Mouse (Mus musculus) kidney, embryonic 16.5 days (tissue): Measurements from ENCODE around the gene Usp32. TPM values are rescaled to one million over a fixed set of nuclear protein-coding genes. Genes with fewer than 3 reads are reported as not detected.

Experiments used
- ATAC-seq: fragments of 200-750 bp; cut with Nextera tagmentation; 2 replicates; pipeline ENCODE4 v1.8.0; 2017; ENCODE audit warnings: moderate TSS enrichment; ENCODE audit not compliant: low FRiP score, low TSS enrichment
- H3K27ac ChIP-seq: fragments of 300-500 bp; sonication (generic); 2 replicates; pipeline ENCODE4 v1.5.1; 2014; ENCODE audit warnings: low read length
- H3K27me3 ChIP-seq: fragments of 300-500 bp; sonication (generic); 2 replicates; pipeline ENCODE4 v1.6.1; 2014; ENCODE audit warnings: low read length, control low read depth, mixed read lengths; ENCODE audit not compliant: insufficient read depth
- H3K36me3 ChIP-seq: fragments of 300-500 bp; sonication (generic); 2 replicates; pipeline ENCODE4 v1.6.1; 2014; ENCODE audit warnings: low read length, control low read depth, mixed read lengths; ENCODE audit not compliant: insufficient read depth
- H3K4me1 ChIP-seq: fragments of 300-500 bp; sonication (generic); 2 replicates; pipeline ENCODE4 v1.6.1; 2014; ENCODE audit warnings: low read length, control low read depth, mixed read lengths; ENCODE audit not compliant: insufficient read depth
- H3K4me2 ChIP-seq: fragments of 300-500 bp; sonication (generic); replicated peaks from 2 replicates; pipeline ENCODE4 v1.6.1; 2014; ENCODE audit warnings: low read depth, low read length
- H3K4me3 ChIP-seq: fragments of 300-500 bp; sonication (generic); 2 replicates; pipeline ENCODE4 v1.5.1; 2014; ENCODE audit warnings: mild to moderate bottlenecking, low read length
- H3K9ac ChIP-seq: fragments of 300-500 bp; sonication (generic); replicated peaks from 2 replicates; pipeline ENCODE4 v1.6.1; 2014; ENCODE audit warnings: low read length
- H3K9me3 ChIP-seq: fragments of 300-500 bp; sonication (generic); 2 replicates; pipeline ENCODE4 v1.6.1; 2016; ENCODE audit warnings: low read length, control low read depth
- WGBS: fragments of 180-500 bp; shearing (Covaris S2); extraction: QIAGEN DNeasy Blood & Tissue Kit; methylation state at CpG from one replicate; pipeline ENCODE4 v1.1.7; 2014; 5-methylcytosine and 5-hydroxymethylcytosine counted together
- polyA plus RNA-seq: library from polyadenylated mRNA; unstranded; fragments of >200 nt; fragmentation: Nextera tagmentation; extraction: Ambion mirVana; gene quantifications from 2 replicates; pipeline ENCODE4 v1.2.1, GENCODE M21; 2015

Usp32 gene
- polyA plus RNA-seq, 1 experiment from 2014 or later, result 3.6 TPM

DNA sequence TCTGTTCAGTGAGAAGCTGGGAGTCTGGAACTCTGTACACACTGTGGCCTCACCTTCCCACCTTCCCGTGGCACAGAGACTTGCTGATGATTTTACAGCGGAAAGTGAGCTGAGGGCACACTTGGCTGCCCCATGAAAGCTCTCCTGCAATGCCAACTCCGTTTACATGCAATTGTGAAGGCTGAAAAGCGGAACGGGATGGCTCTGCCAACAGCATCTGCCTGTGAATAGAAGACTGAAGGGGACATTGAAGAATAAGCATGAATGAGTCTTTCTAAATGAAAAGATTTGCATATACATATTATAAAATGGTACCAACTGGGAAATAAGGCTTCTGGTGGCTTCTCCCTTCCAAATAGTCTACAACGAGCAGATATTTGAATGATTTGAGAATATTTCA lies 192.8 kb downstream of the Usp32 start:
- H3K4me2 ChIP-seq, result no peak overlapping the region
- no peak overlapping the region for H3K4me3 ChIP-seq
- no peaks in the 10 kb centered on the region for H3K9me3 ChIP-seq
- no peaks in the 10 kb centered on the region for H3K4me1 ChIP-seq
- H3K9ac ChIP-seq, result no peak overlapping the region
- H3K27ac ChIP-seq, result no peak overlapping the region
- no peaks in the 10 kb centered on the region for H3K36me3 ChIP-seq
- H3K27me3 ChIP-seq, result peaks cover 4% of the 10 kb centered on the region
- WGBS, result 65% methylated on average over 6 of the region's 6 CpGs
- no peak for ATAC-seq

DNA sequence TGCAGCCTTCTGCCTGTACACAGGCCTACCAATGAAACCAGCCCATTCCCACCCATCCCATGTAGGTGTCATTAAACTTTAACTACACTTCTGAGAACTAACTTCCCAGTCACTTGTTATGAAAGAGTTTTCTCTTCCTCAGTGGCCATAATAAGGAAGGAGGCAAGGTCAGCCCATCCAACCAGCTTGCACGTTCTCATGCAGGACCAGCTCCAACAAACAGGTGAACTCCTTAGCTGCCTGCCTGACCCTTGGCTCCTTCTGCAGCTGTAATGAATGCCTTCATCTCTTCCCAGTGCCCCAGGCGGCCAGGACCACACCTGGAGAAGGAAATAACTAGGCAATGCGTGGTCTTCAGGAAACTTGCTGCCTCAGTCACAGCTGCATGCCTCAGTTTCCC lies 194.1 kb downstream of the Usp32 start:
- H3K36me3 ChIP-seq, result no peaks in the 10 kb centered on the region
- WGBS, result 53% methylated on average over 3 of the region's 3 CpGs
- H3K9ac ChIP-seq, result no peak overlapping the region
- no peak overlapping the region for H3K4me2 ChIP-seq
- H3K27ac ChIP-seq, result no peak overlapping the region
- H3K9me3 ChIP-seq, result no peaks in the 10 kb centered on the region
- H3K27me3 ChIP-seq, result peaks cover 4% of the 10 kb centered on the region
- H3K4me1 ChIP-seq, result no peaks in the 10 kb centered on the region
- no peak for ATAC-seq
- H3K4me3 ChIP-seq, result no peak overlapping the region

DNA sequence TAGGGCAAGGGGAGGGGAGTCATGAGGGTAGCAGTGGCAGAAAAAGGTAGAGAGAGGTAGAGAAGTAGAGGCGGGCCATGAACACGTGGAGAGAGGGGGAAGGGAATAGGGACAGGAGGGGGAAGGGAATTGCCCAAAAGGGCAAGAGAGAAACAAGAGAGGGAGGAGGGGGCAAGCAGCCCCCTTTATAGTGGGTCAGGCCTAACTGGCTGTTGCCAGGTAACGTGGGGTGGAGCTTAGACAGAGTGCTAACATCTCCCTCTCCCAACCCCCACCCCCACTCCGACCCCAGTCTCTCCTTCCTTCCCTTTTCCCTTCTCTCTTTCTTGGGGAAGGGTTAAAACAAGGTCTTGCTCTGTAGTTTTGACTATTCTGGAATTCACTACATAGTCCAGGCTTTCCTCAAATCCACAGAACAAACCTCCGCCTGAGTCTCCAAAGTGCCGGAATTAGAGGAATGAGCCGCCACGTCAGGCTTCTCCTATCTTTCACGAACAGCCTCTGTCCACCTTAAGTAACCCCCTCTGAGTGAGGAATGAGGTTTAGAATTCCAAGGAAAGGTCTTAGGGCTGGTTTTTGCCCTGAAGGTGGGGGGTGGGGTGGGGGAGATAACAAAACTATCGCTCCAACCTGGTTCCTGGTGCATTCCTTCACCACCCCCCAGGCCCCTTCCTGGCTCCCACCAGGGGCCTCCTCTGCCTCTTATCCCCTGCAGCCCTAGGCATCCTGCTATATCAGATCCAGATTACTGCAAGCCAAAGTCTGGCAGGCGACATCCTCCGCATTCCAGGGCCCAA lies 195.1 kb downstream of the Usp32 start:
- Histone ChIP-seq H3K4me1 (no peaks in the 10 kb centered on the region), H3K36me3 (no peaks in the 10 kb centered on the region), H3K9me3 (no peaks in the 10 kb centered on the region), H3K9ac (no peak overlapping the region), H3K4me3 (no peak overlapping the region), H3K27me3 (peaks cover 4% of the 10 kb centered on the region), H3K27ac (no peak overlapping the region), H3K4me2 (no peak overlapping the region)
- ATAC-seq, result no peak
- WGBS, result 8% methylated on average over 12 of the region's 12 CpGs

DNA sequence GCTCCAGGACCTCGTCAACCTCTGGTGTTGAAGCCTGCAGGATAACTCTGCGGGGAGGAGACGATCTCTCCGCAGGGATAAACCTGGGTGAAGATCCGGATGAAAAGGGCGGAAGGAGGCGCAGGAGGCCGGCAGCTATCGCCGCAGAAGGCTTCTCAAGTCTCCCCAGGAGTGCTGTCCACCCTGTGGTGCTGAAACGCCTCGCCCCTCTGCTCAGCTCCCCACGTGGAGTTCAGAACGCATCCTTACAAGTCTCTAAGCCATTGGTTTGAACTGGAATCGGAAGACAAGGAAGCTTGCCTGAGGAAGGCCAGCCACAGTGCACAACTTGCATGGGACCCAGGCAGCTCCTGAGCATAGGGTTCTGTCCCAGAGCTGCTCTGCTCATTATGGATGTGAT lies 196.0 kb downstream of the Usp32 start:
- Histone ChIP-seq H3K4me1 (no peaks in the 10 kb centered on the region), H3K36me3 (no peaks in the 10 kb centered on the region), H3K27ac (no peak overlapping the region), H3K9ac (no peak overlapping the region), H3K9me3 (no peaks in the 10 kb centered on the region), H3K27me3 (peaks cover 4% of the 10 kb centered on the region), H3K4me3 (no peak overlapping the region), H3K4me2 (peak overlapping the region; percentile 36)
- ATAC-seq, result no peak
- 0% methylated on average over 15 of the region's 15 CpGs for WGBS

DNA sequence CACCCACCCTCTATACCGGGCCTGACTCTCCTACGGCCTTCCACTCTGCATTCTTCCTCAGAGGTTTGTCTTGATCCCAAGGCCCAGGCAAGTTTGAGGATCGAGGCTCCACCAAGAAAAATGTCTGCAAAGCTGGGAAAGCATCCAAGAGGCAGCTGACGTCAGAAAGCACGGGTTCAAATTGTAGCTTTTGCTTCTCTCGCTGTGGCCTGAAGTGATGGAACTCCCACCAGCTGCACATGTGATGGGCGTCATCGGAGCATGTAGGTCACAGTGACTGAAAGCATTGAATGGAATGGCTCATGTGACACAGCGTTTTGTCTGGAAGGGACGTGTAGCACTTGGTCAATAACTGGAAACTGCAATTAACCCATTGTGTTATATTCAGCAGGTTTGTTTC lies 199.8 kb downstream of the Usp32 start:
- no peaks in the 10 kb centered on the region for H3K36me3 ChIP-seq
- WGBS, result 72% methylated on average over 10 of the region's 10 CpGs
- ATAC-seq, result no peak

DNA sequence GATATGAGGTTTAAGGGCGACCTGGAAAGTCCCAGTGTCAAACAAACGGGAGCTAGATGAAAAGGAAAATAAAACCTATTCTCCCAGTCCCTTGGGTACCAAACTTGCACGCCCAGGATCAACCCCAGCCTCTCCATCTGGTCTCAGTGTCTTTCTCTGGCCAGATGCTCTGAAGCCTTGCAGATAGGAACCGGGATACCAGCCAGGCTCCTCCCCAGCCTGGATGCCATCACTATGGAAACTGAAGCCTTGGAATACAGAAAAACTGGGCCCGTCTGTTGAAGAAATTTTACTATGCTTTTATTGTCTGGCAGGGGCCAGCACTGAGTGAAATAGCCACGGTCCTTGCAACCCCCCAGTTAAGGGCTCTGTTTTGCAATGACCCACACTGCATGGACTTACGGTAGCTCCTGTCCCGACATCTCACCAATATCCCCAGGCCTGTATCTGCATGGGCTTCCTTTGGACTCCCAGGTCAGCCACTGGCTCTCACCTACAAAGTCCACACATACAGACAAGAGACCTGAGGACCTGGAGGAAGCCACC lies 200.4 kb downstream of the Usp32 start:
- no peak for ATAC-seq

More for the DNA sequence above, 199.8 kb downstream of the Usp32 start:
- H3K9ac ChIP-seq, result no peak overlapping the region
- no peak overlapping the region for H3K4me2 ChIP-seq
- no peak overlapping the region for H3K4me3 ChIP-seq
- no peaks in the 10 kb centered on the region for H3K9me3 ChIP-seq
- H3K27ac ChIP-seq, result no peak overlapping the region
- no peaks in the 10 kb centered on the region for H3K4me1 ChIP-seq
- peaks cover 4% of the 10 kb centered on the region for H3K27me3 ChIP-seq

More for the DNA sequence above, 200.4 kb downstream of the Usp32 start:
- Histone ChIP-seq H3K9me3 (no peaks in the 10 kb centered on the region), H3K4me1 (no peaks in the 10 kb centered on the region), H3K36me3 (no peaks in the 10 kb centered on the region), H3K27ac (no peak overlapping the region), H3K27me3 (peaks cover 4% of the 10 kb centered on the region; the same call in 1 of the 2 replicates), H3K4me2 (no peak overlapping the region), H3K4me3 (no peak overlapping the region), H3K9ac (no peak overlapping the region)
- 61% methylated on average over 8 of the region's 8 CpGs for WGBS

Other genes with a start within 250 kb of the Usp32 start
- 57.6 and 61.6 TPM in 2 replicates for gene Znhit3, start 223.8 kb downstream of the Usp32 start, polyA plus RNA-seq
- gene Car4, start 182.4 kb downstream of the Usp32 start, polyA plus RNA-seq, result 86.5 and 95.7 TPM in 2 replicates
- gene 1700125H20Rik, start 30.2 kb upstream of the Usp32 start, polyA plus RNA-seq, result not detected in 2 replicates
- gene Appbp2, start 95.0 kb upstream of the Usp32 start, polyA plus RNA-seq, result 44.8 and 44.9 TPM in 2 replicates
- 14.5 and 17.8 TPM in 2 replicates for gene Ppm1d, start 171.1 kb upstream of the Usp32 start, polyA plus RNA-seq
- gene Bcas3, start 213.0 kb upstream of the Usp32 start, polyA plus RNA-seq, result 34.7 and 35.0 TPM in 2 replicates